12 mouse cellular contexts compared by ENCODE assay signal in the genomic region with DNA sequence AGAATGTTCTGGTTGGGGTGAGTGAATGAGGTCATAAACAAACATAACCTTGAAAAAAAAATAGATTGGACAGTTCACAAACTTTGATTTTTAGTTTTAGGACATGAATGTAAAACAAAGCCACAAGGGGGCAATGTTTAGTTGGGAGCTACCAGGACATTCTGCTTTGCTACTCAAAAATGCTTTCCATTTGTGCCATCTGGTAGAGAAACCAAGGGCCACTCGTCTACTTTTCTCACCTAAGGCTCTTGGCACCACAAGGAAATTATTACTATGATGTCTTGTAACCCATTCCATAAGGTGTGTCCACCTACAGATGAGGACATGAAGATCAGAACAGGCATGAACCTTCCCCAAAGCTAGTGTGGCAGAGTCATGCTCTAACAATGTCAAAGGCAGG. TPM values are rescaled to one million over a fixed set of nuclear protein-coding genes. Genes with fewer than 3 reads are reported as not detected.
DNase-seq lines count a peak whose midpoint lies in the region; ATAC-seq and TF ChIP-seq lines count a peak whose summit lies in the region.
"Had no signal": no experiment of that assay in that cellular context is flagged by ENCODE, and none has a peak within 500 bp of the region (broad histone marks: within the 10 kb centered on the region; RNA-seq: fewer than 3 reads in every experiment).

No protein-coding gene starts in this region.

- H3K27ac ChIP-seq in hindbrain, embryonic 14.5 days: no peak overlapping the region
- H3K27ac ChIP-seq in hindbrain, embryonic 16.5 days (ENCODE audit: low read depth, low read length): no peak overlapping the region
- H3K27ac ChIP-seq in midbrain, postnatal 0 days (ENCODE audit: low read depth, low read length): no peak overlapping the region
- H3K27ac ChIP-seq in midbrain, embryonic 15.5 days: no peak overlapping the region
- H3K27ac ChIP-seq: liver, embryonic 15.5 days had no signal

- H3K4me2 ChIP-seq in hindbrain, embryonic 14.5 days (replicated peaks): no peak overlapping the region
- H3K4me2 ChIP-seq in hindbrain, embryonic 16.5 days (ENCODE audit: low read length): no peak overlapping the region
- no peak overlapping the region for H3K4me2 ChIP-seq in midbrain, postnatal 0 days (ENCODE audit: low read depth, low read length, poor library complexity, severe bottlenecking)
- H3K4me2 ChIP-seq in midbrain, embryonic 15.5 days: no peak overlapping the region
- H3K4me2 ChIP-seq: liver, embryonic 15.5 days had no signal

- peak; percentile 46 for DNase-seq in hindbrain, embryonic 14.5 days (ENCODE audit: low spot score)
- peak; percentile 30 for DNase-seq in midbrain, postnatal 0 days (ENCODE audit: low spot score)
- DNase-seq in brain, adult 2 months (ENCODE audit: low read depth, low spot score): peak; percentile 58
- no peak for DNase-seq in MN1 (ENCODE audit: low spot score)
- DNase-seq: cerebellum, adult 11 months; thymus, postnatal 25 days had no signal

- peak; percentile 52 for TF ChIP-seq CTCF in midbrain, postnatal 0 days (IDR thresholded peaks at IDR 0.05)

- H3K36me3 ChIP-seq in hindbrain, embryonic 14.5 days (replicated peaks; ENCODE audit: control insufficient read depth, insufficient read depth): no peaks in the 10 kb centered on the region
- no peaks in the 10 kb centered on the region for H3K36me3 ChIP-seq in hindbrain, embryonic 16.5 days (ENCODE audit: control insufficient read depth, insufficient read depth, low read length)
- H3K36me3 ChIP-seq in midbrain, postnatal 0 days (ENCODE audit: insufficient read depth, low read length): no peaks in the 10 kb centered on the region
- H3K36me3 ChIP-seq in midbrain, embryonic 15.5 days (replicated peaks): no peaks in the 10 kb centered on the region
- H3K36me3 ChIP-seq: liver, embryonic 15.5 days had no signal

- WGBS in hindbrain, embryonic 14.5 days: 20% methylated on average over 1 of the region's 1 CpGs
- 13% methylated on average over 1 of the region's 1 CpGs for WGBS in hindbrain, embryonic 16.5 days
- WGBS in midbrain, postnatal 0 days: 10% methylated on average over 1 of the region's 1 CpGs
- WGBS in midbrain, embryonic 15.5 days: 14% methylated on average over 1 of the region's 1 CpGs

- no peaks in the 10 kb centered on the region for H3K4me1 ChIP-seq in hindbrain, embryonic 14.5 days (replicated peaks; ENCODE audit: control insufficient read depth, insufficient read depth, low read length)
- H3K4me1 ChIP-seq in hindbrain, embryonic 16.5 days (ENCODE audit: control insufficient read depth, insufficient read depth, low read depth, low read length): no peaks in the 10 kb centered on the region
- H3K4me1 ChIP-seq in midbrain, postnatal 0 days (ENCODE audit: insufficient read depth, low read length): no peaks in the 10 kb centered on the region
- no peaks in the 10 kb centered on the region for H3K4me1 ChIP-seq in midbrain, embryonic 15.5 days
- H3K4me1 ChIP-seq: liver, embryonic 15.5 days had no signal

- no peak overlapping the region for H3K9ac ChIP-seq in hindbrain, embryonic 14.5 days
- no peak overlapping the region for H3K9ac ChIP-seq in hindbrain, embryonic 16.5 days (ENCODE audit: low read depth, low read length)
- no peak overlapping the region for H3K9ac ChIP-seq in midbrain, postnatal 0 days (replicated peaks; ENCODE audit: low read length, poor library complexity, severe bottlenecking)
- no peak overlapping the region for H3K9ac ChIP-seq in midbrain, embryonic 15.5 days
- H3K9ac ChIP-seq: liver, embryonic 15.5 days had no signal

- H3K9me3 ChIP-seq in hindbrain, embryonic 14.5 days (ENCODE audit: control insufficient read depth, low read length): no peaks in the 10 kb centered on the region
- H3K9me3 ChIP-seq in hindbrain, embryonic 16.5 days (ENCODE audit: control insufficient read depth, low read length): no peaks in the 10 kb centered on the region
- H3K9me3 ChIP-seq in midbrain, postnatal 0 days (ENCODE audit: low read length): no peaks in the 10 kb centered on the region
- no peaks in the 10 kb centered on the region for H3K9me3 ChIP-seq in midbrain, embryonic 15.5 days
- H3K9me3 ChIP-seq: liver, embryonic 15.5 days had no signal

- no peaks in the 10 kb centered on the region for H3K27me3 ChIP-seq in hindbrain, embryonic 14.5 days (ENCODE audit: control insufficient read depth, insufficient read depth, low read length)
- no peaks in the 10 kb centered on the region for H3K27me3 ChIP-seq in hindbrain, embryonic 16.5 days (replicated peaks; ENCODE audit: control insufficient read depth, insufficient read depth, low read length)
- no peaks in the 10 kb centered on the region for H3K27me3 ChIP-seq in midbrain, postnatal 0 days (ENCODE audit: insufficient read depth, low read length)
- H3K27me3 ChIP-seq in midbrain, embryonic 15.5 days (replicated peaks): no peaks in the 10 kb centered on the region
- H3K27me3 ChIP-seq: liver, embryonic 15.5 days had no signal

- no peak overlapping the region for H3K4me3 ChIP-seq in hindbrain, embryonic 14.5 days (replicated peaks; ENCODE audit: low read length)
- no peak overlapping the region for H3K4me3 ChIP-seq in hindbrain, embryonic 16.5 days (ENCODE audit: low read length)
- no peak overlapping the region for H3K4me3 ChIP-seq in midbrain, postnatal 0 days (ENCODE audit: low read depth, low read length)
- no peak overlapping the region for H3K4me3 ChIP-seq in midbrain, embryonic 15.5 days
- H3K4me3 ChIP-seq: liver, embryonic 15.5 days had no signal

- no peak for ATAC-seq in hindbrain, embryonic 14.5 days (ENCODE audit: low FRiP score)
- ATAC-seq in hindbrain, embryonic 16.5 days: no peak
- no peak for ATAC-seq in midbrain, postnatal 0 days (ENCODE audit: low FRiP score)
- ATAC-seq in midbrain, embryonic 15.5 days (replicated peaks): no peak
- no peak for ATAC-seq in megakaryocyte, adult 5-6 weeks (ENCODE audit: poor library complexity, severe bottlenecking)

RNA-seq across cellular contexts. Expression of gene BC030500, which starts 25.1 kb away (rescaled TPM):
- polyA plus RNA-seq in hindbrain, embryonic 14.5 days (2014; fragmentation: Nextera tagmentation; extraction: Ambion mirVana): 11.8 and 12.0 TPM in 2 replicates
- polyA plus RNA-seq in hindbrain, embryonic 16.5 days (2015; fragmentation: Nextera tagmentation; extraction: Ambion mirVana): 18.5 and 19.1 TPM in 2 replicates
- 15.5 and 17.3 TPM in 2 replicates for total RNA-seq in midbrain, postnatal 0 days (2014; rRNA removed)
- 14.6 and 16.9 TPM in 2 replicates for polyA plus RNA-seq in midbrain, postnatal 0 days (2015; fragmentation: Nextera tagmentation; extraction: Ambion mirVana)
- 14.9 and 20.8 TPM in 2 replicates for polyA plus RNA-seq in midbrain, embryonic 15.5 days (2015; fragmentation: Nextera tagmentation; extraction: Ambion mirVana)
- not detected in 2 replicates for total RNA-seq in megakaryocyte, adult 5-6 weeks (2015)
- not detected in 2 replicates for total RNA-seq in megakaryocyte, adult 5-6 weeks (2017)
- polyA plus RNA-seq: heart, embryonic 16.5 days; liver, embryonic 15.5 days; small intestine, adult 2 months had no signal

RNA-seq across cellular contexts. Expression of gene Galntl6, which starts 26.0 kb away (rescaled TPM):
- polyA plus RNA-seq in hindbrain, embryonic 14.5 days (2014; fragmentation: Nextera tagmentation; extraction: Ambion mirVana): 16.7 and 16.9 TPM in 2 replicates
- polyA plus RNA-seq in hindbrain, embryonic 16.5 days (2015; fragmentation: Nextera tagmentation; extraction: Ambion mirVana): 15.3 and 18.6 TPM in 2 replicates
- total RNA-seq in midbrain, postnatal 0 days (2014; rRNA removed): 24.3 and 37.7 TPM in 2 replicates
- 17.5 and 17.9 TPM in 2 replicates for polyA plus RNA-seq in midbrain, postnatal 0 days (2015; fragmentation: Nextera tagmentation; extraction: Ambion mirVana)
- 13.1 and 17.1 TPM in 2 replicates for polyA plus RNA-seq in midbrain, embryonic 15.5 days (2015; fragmentation: Nextera tagmentation; extraction: Ambion mirVana)
- total RNA-seq in megakaryocyte, adult 5-6 weeks (2015): not detected in 2 replicates
- 0.22 TPM in 1 of 2 replicates, not detected in the other for total RNA-seq in megakaryocyte, adult 5-6 weeks (2017)
- polyA plus RNA-seq: liver, embryonic 15.5 days; small intestine, adult 2 months had no signal
